Mouse (Mus musculus) forebrain, embryonic 11.5 days (tissue): Measurements from ENCODE around the gene Arhgap6. TPM values are rescaled to one million over a fixed set of nuclear protein-coding genes. Genes with fewer than 3 reads are reported as not detected.

ENCODE experiments used
- ATAC-seq: fragments of 200-750 bp; cut with Nextera tagmentation; replicated peaks from 2 replicates; pipeline ENCODE4 v1.8.0; 2017; ENCODE audit warnings: moderate TSS enrichment; ENCODE audit not compliant: low FRiP score
- DNase-seq: peaks from one replicate; pipeline ENCODE4 v3.0.0-alpha.2; 2017; ENCODE audit warnings: low spot score
- H3K27ac ChIP-seq: fragments of 300-500 bp; sonication (generic); 2 replicates; pipeline ENCODE4 v1.5.1; 2014; ENCODE audit warnings: low read depth, low read length
- H3K27me3 ChIP-seq: fragments of 300-500 bp; sonication (generic); 2 replicates; pipeline ENCODE4 v1.6.1; 2014; ENCODE audit warnings: mild to moderate bottlenecking, low read length, mixed read lengths; ENCODE audit not compliant: control insufficient read depth, insufficient read depth
- H3K36me3 ChIP-seq: fragments of 300-500 bp; sonication (generic); 2 replicates; pipeline ENCODE4 v1.6.1; 2014; ENCODE audit warnings: mild to moderate bottlenecking, low read length, moderate library complexity, mixed read lengths; ENCODE audit not compliant: control insufficient read depth, insufficient read depth
- H3K4me1 ChIP-seq: fragments of 300-500 bp; sonication (generic); replicated peaks from 2 replicates; pipeline ENCODE4 v1.6.1; 2014; ENCODE audit warnings: low read length, mixed read lengths; ENCODE audit not compliant: control insufficient read depth, insufficient read depth
- H3K4me2 ChIP-seq: fragments of 300-500 bp; sonication (generic); 2 replicates; pipeline ENCODE4 v1.6.1; 2014; ENCODE audit warnings: low read depth, mild to moderate bottlenecking, low read length, moderate library complexity, mixed read lengths; ENCODE audit not compliant: severe bottlenecking
- H3K4me3 ChIP-seq: fragments of 300-500 bp; sonication (generic); 2 replicates; pipeline ENCODE4 v1.5.1; 2014; ENCODE audit warnings: low read depth, low read length
- H3K9ac ChIP-seq: fragments of 300-500 bp; sonication (generic); 2 replicates; pipeline ENCODE4 v1.6.1; 2014; ENCODE audit warnings: low read length
- H3K9me3 ChIP-seq: fragments of 300-500 bp; sonication (generic); 2 replicates; pipeline ENCODE4 v1.6.1; 2016; ENCODE audit warnings: low read length, mixed read lengths; ENCODE audit not compliant: control insufficient read depth
- WGBS: fragments of 180-500 bp; shearing (Covaris S2); extraction: QIAGEN DNeasy Blood & Tissue Kit; methylation state at CpG from one replicate; pipeline ENCODE4 v1.1.7; 2014; 5-methylcytosine and 5-hydroxymethylcytosine counted together
- polyA plus RNA-seq: library from polyadenylated mRNA; unstranded; fragments of >200 nt; fragmentation: Nextera tagmentation; extraction: Ambion mirVana; gene quantifications from 2 replicates; pipeline ENCODE4 v1.2.1, GENCODE M21; 2014

The Arhgap6 gene
- polyA plus RNA-seq, 1 experiment from 2014 or later, result 0.95 TPM

DNA sequence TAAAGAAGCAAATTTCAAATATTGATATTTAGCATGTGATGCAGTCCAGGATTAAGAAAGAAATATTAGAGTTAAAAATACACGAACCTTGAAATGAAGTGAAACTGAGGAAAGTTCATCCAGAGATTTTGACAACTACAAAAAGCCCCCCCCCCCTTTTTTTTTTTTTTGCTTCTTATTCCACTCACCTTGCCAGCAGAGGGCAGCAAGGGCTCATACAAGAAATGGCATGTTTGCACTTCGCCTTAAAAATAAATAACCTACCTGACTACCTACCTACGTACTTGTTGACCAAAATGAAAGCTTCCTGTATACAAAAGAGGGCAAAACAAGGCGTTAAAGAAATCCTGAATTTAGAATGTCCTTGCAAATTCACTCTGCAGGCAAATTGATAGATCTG, 143.0 kb downstream of the Arhgap6 start:
- DNase-seq (no peak), ATAC-seq (no peak)
- Histone ChIP-seq H3K9ac (no peak overlapping the region), H3K4me3 (no peak overlapping the region), H3K4me1 (no peaks in the 10 kb centered on the region), H3K27ac (no peak overlapping the region), H3K9me3 (no peaks in the 10 kb centered on the region), H3K36me3 (no peaks in the 10 kb centered on the region), H3K27me3 (peaks cover 4% of the 10 kb centered on the region; the same call in 1 of the 2 replicates), H3K4me2 (no peak overlapping the region)
- 50% methylated on average over 4 of the region's 4 CpGs for WGBS

DNA sequence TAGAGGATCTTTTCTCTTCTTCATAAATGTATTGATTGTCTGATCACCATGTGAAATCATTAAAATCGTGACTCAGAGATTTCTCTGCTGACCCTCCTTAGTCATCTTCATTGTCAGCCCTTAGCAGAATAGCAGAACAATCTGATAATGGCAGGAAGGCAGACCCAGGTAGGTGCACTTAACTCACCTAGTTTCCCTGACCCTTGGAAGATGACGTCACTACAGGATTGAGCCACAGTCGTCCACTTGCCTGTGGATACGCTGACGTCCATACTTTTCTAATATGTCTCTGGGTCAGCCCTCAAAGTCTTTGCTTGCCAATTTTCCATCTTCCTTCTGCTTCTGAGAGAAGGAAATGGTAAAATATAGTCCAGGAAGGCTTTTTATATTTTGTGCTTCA, 146.8 kb downstream of the Arhgap6 start:
- Histone ChIP-seq H3K9ac (no peak overlapping the region), H3K27me3 (peaks cover 4% of the 10 kb centered on the region; the same call in 1 of the 2 replicates), H3K9me3 (no peaks in the 10 kb centered on the region), H3K36me3 (no peaks in the 10 kb centered on the region), H3K4me3 (no peak overlapping the region), H3K27ac (no peak overlapping the region), H3K4me1 (no peaks in the 10 kb centered on the region), H3K4me2 (no peak overlapping the region)
- 82% methylated on average over 5 of the region's 5 CpGs for WGBS
- DNase-seq (no peak), ATAC-seq (no peak)

DNA sequence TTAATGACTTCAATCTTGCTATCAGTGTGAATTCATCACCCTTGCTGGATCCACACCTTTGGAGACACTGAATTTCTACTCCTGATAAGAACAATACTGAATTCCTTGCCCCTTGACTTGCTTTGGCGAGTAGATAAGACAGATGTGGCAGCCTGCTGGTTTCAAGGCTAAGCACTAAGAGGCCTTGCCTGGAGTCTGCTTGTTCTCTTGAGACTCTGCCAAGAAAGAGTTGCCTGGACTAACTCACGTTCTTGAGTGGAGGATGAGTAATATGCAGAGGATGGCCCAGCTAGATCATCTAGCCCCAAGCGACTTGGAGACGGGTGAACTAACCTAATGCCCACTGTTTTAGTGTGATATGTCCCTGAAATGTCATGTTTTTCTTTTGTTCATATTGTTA, 148.3 kb downstream of the Arhgap6 start:
- no peaks in the 10 kb centered on the region for H3K36me3 ChIP-seq
- H3K4me2 ChIP-seq, result no peak overlapping the region
- 81% methylated on average over 4 of the region's 4 CpGs for WGBS
- H3K9me3 ChIP-seq, result no peaks in the 10 kb centered on the region
- H3K9ac ChIP-seq, result no peak overlapping the region
- no peak for DNase-seq
- peaks cover 4% of the 10 kb centered on the region; the same call in 1 of the 2 replicates for H3K27me3 ChIP-seq
- no peaks in the 10 kb centered on the region for H3K4me1 ChIP-seq
- H3K27ac ChIP-seq, result no peak overlapping the region
- no peak overlapping the region for H3K4me3 ChIP-seq
- no peak for ATAC-seq

DNA sequence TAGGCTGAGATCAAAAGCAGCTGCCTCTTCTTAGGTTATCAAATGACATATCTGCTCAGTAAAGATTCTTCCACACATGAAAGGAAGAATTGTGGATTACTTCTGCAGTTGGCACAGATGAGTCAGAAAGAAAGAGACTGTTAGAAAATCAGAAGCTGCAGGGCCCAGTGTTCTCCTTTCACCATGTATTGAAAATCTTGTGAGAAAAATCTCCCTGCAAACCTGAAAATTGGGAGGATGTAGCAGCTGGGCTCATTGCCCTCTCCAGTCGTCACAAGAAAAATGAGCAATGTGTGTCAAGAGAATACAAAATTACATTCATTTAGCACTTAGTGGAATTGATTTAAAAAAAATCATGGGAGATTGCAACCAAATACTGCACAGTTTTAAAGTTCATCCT, 180.5 kb downstream of the Arhgap6 start:
- Histone ChIP-seq H3K4me1 (no peaks in the 10 kb centered on the region), H3K4me3 (no peak overlapping the region), H3K27ac (no peak overlapping the region), H3K36me3 (no peaks in the 10 kb centered on the region), H3K27me3 (peaks cover 5% of the 10 kb centered on the region; the same call in 1 of the 2 replicates), H3K9ac (no peak overlapping the region), H3K9me3 (no peaks in the 10 kb centered on the region), H3K4me2 (no peak overlapping the region)
- WGBS, result 66% methylated on average over 1 of the region's 1 CpGs
- ATAC-seq (no peak), DNase-seq (no peak)

DNA sequence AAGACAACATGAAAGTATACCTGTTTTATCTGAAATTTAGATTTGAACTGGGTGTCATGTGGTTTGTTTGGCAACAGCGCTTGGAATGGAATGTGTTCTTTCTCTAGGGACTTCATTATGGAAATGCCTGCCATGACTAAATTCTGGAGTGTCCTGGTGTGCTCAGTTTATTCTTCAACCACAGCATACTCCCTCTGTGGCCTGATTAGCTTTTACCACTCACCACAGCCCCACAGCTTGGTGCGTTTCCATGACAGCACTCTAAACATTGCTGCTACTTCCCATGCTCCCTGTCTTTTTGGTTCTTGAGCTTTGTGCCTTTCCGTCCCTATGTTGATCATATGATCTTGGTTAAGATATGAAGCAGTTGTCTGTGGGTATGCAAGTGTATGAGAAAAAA, 182.9 kb downstream of the Arhgap6 start:
- Histone ChIP-seq H3K4me1 (no peaks in the 10 kb centered on the region), H3K36me3 (no peaks in the 10 kb centered on the region), H3K9me3 (no peaks in the 10 kb centered on the region), H3K4me3 (no peak overlapping the region), H3K27me3 (peaks cover 7% of the 10 kb centered on the region; the same call in 1 of the 2 replicates), H3K27ac (no peak overlapping the region), H3K9ac (no peak overlapping the region), H3K4me2 (no peak overlapping the region)
- ATAC-seq, result no peak
- 73% methylated on average over 3 of the region's 3 CpGs for WGBS
- DNase-seq, result no peak

DNA sequence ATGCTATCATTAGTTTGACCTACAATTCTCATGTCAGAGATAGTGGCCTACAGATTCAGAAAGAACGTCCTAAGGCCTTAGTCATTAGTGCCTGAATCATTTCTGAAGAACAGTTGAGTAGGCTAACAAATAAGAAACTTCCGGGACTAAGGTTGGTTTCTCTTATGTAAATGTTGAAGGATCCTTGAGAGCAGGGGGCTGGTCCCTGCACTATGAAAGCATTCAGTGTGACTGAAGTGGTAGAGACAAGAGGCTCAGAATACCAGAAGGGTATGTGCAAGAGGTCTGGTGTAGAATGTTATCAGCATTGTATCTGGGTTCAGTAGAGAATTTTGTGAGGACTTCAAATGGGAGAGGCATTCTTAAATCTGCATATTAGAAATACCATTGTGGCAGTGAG, 185.5 kb downstream of the Arhgap6 start:
- H3K4me3 ChIP-seq, result no peak overlapping the region
- H3K4me1 ChIP-seq, result no peaks in the 10 kb centered on the region
- ATAC-seq, result no peak
- no peak overlapping the region for H3K9ac ChIP-seq
- DNase-seq, result no peak
- 79% methylated on average over 2 of the region's 2 CpGs for WGBS
- H3K9me3 ChIP-seq, result no peaks in the 10 kb centered on the region
- no peak overlapping the region for H3K4me2 ChIP-seq
- H3K27ac ChIP-seq, result no peak overlapping the region
- H3K36me3 ChIP-seq, result no peaks in the 10 kb centered on the region
- H3K27me3 ChIP-seq, result peaks cover 7% of the 10 kb centered on the region; the same call in 1 of the 2 replicates

DNA sequence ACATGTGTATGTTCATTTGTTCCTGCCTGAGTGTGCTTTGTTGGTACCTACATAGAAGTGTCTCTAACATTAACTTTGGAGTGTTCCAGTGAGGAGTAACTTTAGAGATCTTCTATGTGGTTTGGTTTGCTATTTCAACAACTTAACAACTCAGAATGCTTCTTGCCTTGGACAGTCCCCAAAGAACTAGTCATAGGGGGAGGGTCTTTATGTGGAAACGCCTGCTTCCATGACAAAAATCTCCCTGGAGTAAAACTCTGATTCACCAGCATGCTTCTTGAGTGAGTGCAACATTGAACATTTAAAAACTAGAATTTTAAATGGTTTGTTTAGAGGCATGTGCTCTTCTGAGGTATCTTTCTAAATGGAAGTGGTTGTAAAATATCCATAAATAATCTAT, 212.2 kb downstream of the Arhgap6 start:
- Histone ChIP-seq H3K27ac (no peak overlapping the region), H3K4me3 (no peak overlapping the region), H3K4me2 (no peak overlapping the region), H3K9me3 (no peaks in the 10 kb centered on the region), H3K36me3 (no peaks in the 10 kb centered on the region), H3K4me1 (no peaks in the 10 kb centered on the region), H3K9ac (no peak overlapping the region), H3K27me3 (peaks cover 7% of the 10 kb centered on the region; the same call in 1 of the 2 replicates)
- 62% methylated on average over 1 of the region's 1 CpGs for WGBS
- DNase-seq (no peak), ATAC-seq (no peak)

DNA sequence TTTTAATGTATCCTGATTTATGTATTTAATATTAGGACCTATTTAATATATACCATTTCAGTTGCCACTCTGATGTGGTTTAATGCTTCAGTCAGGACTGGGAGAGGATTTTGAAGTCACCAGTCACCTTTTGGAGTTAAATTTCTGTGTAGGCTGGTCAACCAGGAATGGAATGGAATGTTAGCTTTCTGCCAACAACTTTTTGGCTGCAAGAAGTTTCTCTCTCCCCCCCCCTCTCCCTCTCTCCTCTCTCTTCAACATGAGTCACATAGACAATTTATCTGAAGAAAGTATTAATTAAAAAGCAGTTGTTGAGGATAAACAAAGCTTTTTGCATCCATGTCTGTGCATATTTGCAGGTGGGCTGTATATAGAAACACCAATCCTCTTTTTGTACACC, 217.8 kb downstream of the Arhgap6 start:
- Histone ChIP-seq H3K27me3 (no peaks in the 10 kb centered on the region; the same call in 1 of the 2 replicates), H3K4me1 (no peaks in the 10 kb centered on the region)

DNA sequence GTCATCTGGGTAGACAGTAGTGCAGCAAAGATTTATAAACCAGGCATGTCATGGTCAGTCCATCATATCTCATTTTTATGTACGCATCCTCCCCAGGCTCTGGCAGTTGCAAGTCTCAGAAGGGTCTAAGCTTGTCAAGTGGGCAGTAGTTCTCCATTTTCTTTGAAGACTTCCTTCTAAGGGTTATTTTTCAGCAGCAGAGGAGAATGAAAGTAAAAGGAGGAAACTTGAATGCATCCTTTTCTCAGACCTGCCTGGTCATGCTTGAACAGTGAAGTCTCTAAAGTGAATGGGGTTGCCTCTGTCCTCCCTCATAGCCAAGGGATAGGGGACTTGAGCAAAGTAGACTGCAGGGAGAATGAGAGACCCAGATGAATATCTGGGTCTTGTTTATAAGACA, 239.5 kb downstream of the Arhgap6 start:
- 97% methylated on average over 1 of the region's 1 CpGs for WGBS
- no peak overlapping the region for H3K9ac ChIP-seq
- H3K4me1 ChIP-seq, result no peaks in the 10 kb centered on the region
- H3K4me2 ChIP-seq, result no peak overlapping the region
- no peak overlapping the region for H3K4me3 ChIP-seq
- ATAC-seq (no peak), DNase-seq (no peak)
- no peaks in the 10 kb centered on the region for H3K9me3 ChIP-seq
- H3K36me3 ChIP-seq, result no peaks in the 10 kb centered on the region
- peaks cover 7% of the 10 kb centered on the region; the same call in 1 of the 2 replicates for H3K27me3 ChIP-seq
- H3K27ac ChIP-seq, result no peak overlapping the region

More for the DNA sequence above, 217.8 kb downstream of the Arhgap6 start:
- no peaks in the 10 kb centered on the region for H3K36me3 ChIP-seq
- ATAC-seq (no peak), DNase-seq (no peak)
- H3K9ac ChIP-seq, result no peak overlapping the region
- no peak overlapping the region for H3K4me3 ChIP-seq
- no peak overlapping the region for H3K27ac ChIP-seq
- no peak overlapping the region for H3K4me2 ChIP-seq
- no peaks in the 10 kb centered on the region for H3K9me3 ChIP-seq
